Mouse (Mus musculus) heart, adult 18-20 months (tissue): ENCODE measurements around the gene Arhgef33. TPM values are rescaled to one million over a fixed set of nuclear protein-coding genes. Genes with fewer than 3 reads are reported as not detected.

Source experiments
- total RNA-seq, 2 experiments: library from RNA; stranded (reverse); gene quantifications; 2 replicates each; pipeline ENCODE4 v1.2.3; 2021

Arhgef33 gene
- total RNA-seq, 2 experiments from 2014 or later = 0.44 TPM; not detected in 1

Other genes with a start within 250 kb of the Arhgef33 start
- 10 to 100 TPM; 22.9 TPM for gene Hnrnpll, start 245.1 kb upstream of the Arhgef33 start, total RNA-seq
- gene Galm, start 179.9 kb upstream of the Arhgef33 start, total RNA-seq = 10 to 100 TPM; 20.0 to 20.8 TPM
- 10 to 100 TPM; 43.0 to 47.0 TPM for gene Srsf7, start 100.1 kb upstream of the Arhgef33 start, total RNA-seq
- gene Ttc39d, start 99.9 kb upstream of the Arhgef33 start, total RNA-seq = under 1 TPM in 1 of 2 experiments, not detected in 1; 0.10 TPM
- 1 to 10 TPM; 4.2 to 4.8 TPM for gene Gemin6, start 83.0 kb upstream of the Arhgef33 start, total RNA-seq
- gene Morn2, start 17.2 kb upstream of the Arhgef33 start, total RNA-seq = 10 to 100 TPM; 11.7 to 14.0 TPM
- 1 to 10 TPM; 5.0 to 5.9 TPM for gene Dhx57, start 16.9 kb upstream of the Arhgef33 start, total RNA-seq
- not detected for gene Gm10190, start 66.1 kb downstream of the Arhgef33 start, total RNA-seq
- gene Sos1, start 173.0 kb downstream of the Arhgef33 start, total RNA-seq = 10 to 100 TPM; 10.2 to 10.8 TPM